Mouse (Mus musculus) cerebellum, adult 2 months (tissue): ENCODE results near the gene Gm17428. TPM values are rescaled to one million over a fixed set of nuclear protein-coding genes. Genes with fewer than 3 reads are reported as not detected.

Experiments
- DNase-seq, 2 experiments: peaks; one replicate each; pipeline ENCODE4 v3.0.0; 2021
- H3K27ac ChIP-seq: fragments of 200-500 bp; 2 replicates; pipeline ENCODE4 v1.5.1; 2012; ENCODE audit warnings: low read length, control low read depth, inconsistent platforms; ENCODE audit not compliant: insufficient read depth
- H3K27me3 ChIP-seq: fragments of 200-500 bp; 2 replicates; pipeline ENCODE4 v1.6.1; 2012; ENCODE audit warnings: inconsistent platforms, mild to moderate bottlenecking, low read length, moderate library complexity; ENCODE audit not compliant: control insufficient read depth, insufficient read depth
- H3K4me1 ChIP-seq: fragments of 200-500 bp; 2 replicates; pipeline ENCODE4 v1.6.1; 2011; ENCODE audit warnings: low read length; ENCODE audit not compliant: control insufficient read depth, insufficient read depth
- H3K4me3 ChIP-seq: fragments of 200-500 bp; replicated peaks from 2 replicates; pipeline ENCODE3; 2011; ENCODE audit warnings: mild to moderate bottlenecking, low read depth, low read length, control low read depth; ENCODE audit not compliant: insufficient read depth
- CTCF ChIP-seq: fragments of 200-500 bp; IDR thresholded peaks from 2 replicates; pipeline ENCODE4 v1.5.1; 2011; ENCODE audit warnings: low read depth, mild to moderate bottlenecking, control low read depth, low read length, moderate library complexity, borderline replicate concordance; ENCODE audit not compliant: insufficient read depth
- POLR2A ChIP-seq: fragments of 200-500 bp; IDR thresholded peaks from 2 replicates; pipeline ENCODE4 v1.6.1; 2011; ENCODE audit warnings: low read length, control low read depth, borderline replicate concordance; ENCODE audit not compliant: insufficient read depth
- WGBS: fragments of 180-500 bp; shearing (Covaris S2); methylation state at CpG from one replicate; pipeline ENCODE4 v1.1.7; 2018; 5-methylcytosine and 5-hydroxymethylcytosine counted together
- polyA plus RNA-seq: library from polyadenylated mRNA; depleted of rRNA; stranded (reverse); fragments of >200 nt; gene quantifications from 2 replicates; pipeline ENCODE4 v1.2.3, GENCODE M21; 2012

Gm17428 gene
- polyA plus RNA-seq, 1 experiment, result not detected

DNA sequence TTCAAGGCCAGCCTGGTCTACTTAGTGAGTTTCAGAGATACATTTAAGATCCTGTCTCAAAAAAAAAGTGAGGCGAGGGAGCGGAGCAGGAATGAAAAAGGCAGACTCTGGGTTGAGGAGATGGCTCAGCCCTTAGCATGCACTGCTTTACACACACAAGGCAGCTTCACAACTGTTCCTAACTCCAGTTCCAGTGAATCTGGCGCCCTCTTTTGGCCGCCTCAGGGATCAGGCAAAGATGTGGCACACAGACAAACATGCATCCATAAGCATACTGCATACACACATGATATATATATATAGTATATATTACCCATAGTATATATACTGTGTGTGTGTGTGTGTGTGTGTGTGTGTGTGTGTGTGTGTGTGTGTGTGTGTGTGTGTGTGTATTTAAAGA is 34.4 kb downstream of the Gm17428 start:
- H3K4me1 ChIP-seq, result no peaks in the 10 kb centered on the region
- 64% methylated on average over 4 of the region's 4 CpGs for WGBS
- H3K27ac ChIP-seq, result no peak overlapping the region
- no peak overlapping the region for H3K4me3 ChIP-seq
- no peak for DNase-seq
- TF ChIP-seq POLR2A (no peak), CTCF (no peak)
- H3K27me3 ChIP-seq, result no peaks in the 10 kb centered on the region

DNA sequence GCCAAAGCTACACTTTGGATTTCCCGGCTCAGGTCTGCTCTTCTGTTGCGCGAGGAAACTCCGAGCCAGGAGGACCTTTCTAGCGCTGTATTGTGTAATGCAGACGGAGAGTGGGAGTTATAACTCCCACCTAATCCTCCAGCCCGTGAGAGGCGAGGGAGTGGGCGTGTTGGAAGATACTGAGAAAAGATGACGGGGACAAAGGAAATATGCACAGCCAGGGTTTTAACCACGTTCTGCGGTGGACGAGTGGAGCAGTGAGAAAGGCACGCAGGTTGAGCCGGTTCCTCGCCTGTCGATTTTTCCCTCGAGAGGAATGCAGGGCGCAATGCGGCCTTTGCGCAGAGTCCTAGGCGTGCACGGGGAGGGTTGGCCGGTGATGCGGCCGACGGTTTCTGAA is 37.9 kb downstream of the Gm17428 start:
- DNase-seq, result no peak
- Histone ChIP-seq H3K4me1 (no peaks in the 10 kb centered on the region), H3K27me3 (no peaks in the 10 kb centered on the region), H3K4me3 (peak overlapping the region; percentile 55), H3K27ac (peak overlapping the region; percentile 92)
- WGBS, result under 1% methylated on average over 27 of the region's 27 CpGs
- TF ChIP-seq POLR2A, result no peak
- TF ChIP-seq CTCF, result no peak

DNA sequence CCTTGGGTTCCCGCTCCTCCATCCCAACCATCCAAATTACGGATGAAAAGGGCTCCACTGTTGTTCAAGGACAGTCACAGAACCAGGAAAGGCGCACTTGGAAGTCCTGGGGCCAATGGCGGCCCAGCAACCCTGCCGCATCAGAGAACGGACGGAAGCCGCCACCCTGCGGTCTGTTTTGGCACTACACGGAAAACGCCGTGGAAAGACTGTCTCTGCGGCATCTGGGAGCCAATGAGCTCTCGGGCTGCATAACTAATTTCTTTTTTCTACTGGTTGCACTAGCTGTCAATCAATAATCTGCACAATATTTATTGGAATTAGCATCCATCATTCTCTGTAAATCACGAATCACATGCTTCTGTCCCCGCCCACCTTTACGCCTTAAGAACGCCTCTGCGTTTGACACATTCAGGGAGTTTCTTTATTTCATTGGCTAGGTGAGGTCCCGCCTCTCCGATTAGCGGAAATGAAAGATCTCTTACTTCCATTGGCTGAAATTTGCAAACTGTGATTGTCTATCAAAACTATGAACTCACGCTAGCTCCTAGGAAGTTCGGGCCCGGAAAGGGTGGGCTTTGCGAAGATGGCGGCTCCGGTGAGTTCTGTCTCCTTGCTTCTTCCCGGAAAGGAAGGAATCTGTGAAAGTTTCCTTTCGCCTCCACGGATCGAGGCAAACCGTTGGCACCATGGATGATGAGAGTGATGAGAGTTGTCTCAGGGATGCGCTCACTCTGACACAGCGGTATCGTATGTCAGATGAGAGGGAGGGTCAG is 38.4 kb downstream of the Gm17428 start, which contains the start of gene Ngdn:
Gene Ngdn, plus strand, starts transcription at position 464 of the 776 bp plus-strand sequence.
- Histone ChIP-seq H3K4me1 (no peaks in the 10 kb centered on the region), H3K4me3 (peak within 1 kb of the TSS; percentile 99), H3K27me3 (no peaks in the 10 kb centered on the region), H3K27ac (peak within 1 kb of the TSS; percentile 92)
- TF ChIP-seq CTCF (peak; percentile 83), POLR2A (peak; percentile 82; the same call in 1 of the 2 replicates)
- DNase-seq, result peak; percentile 99 to 100
- under 1% methylated on average over 36 of the region's 36 CpGs for WGBS

DNA sequence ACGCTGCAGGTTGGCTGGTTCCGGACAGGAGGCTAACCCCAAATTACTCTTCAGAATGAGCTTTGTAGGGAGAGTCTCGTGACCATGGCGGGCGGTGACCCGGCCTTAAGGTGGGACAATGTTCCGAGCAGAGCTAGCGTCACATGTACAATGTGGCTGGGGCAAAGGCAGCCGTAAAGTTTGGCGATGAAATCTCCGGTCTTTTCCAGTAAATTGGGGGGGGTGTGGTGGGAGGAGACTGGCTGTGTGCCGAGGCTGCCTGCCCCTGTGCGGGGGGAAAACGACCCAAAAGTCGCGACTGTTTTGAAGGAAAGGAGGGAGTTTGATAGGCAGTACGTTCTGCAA is 39.0 kb downstream of the Gm17428 start:
- H3K4me3 ChIP-seq, result peak overlapping the region; percentile 99
- DNase-seq, result no peak
- no peaks in the 10 kb centered on the region for H3K27me3 ChIP-seq
- under 1% methylated on average over 17 of the region's 17 CpGs for WGBS
- H3K27ac ChIP-seq, result peak overlapping the region; percentile 40; the same call in 1 of the 2 replicates
- no peaks in the 10 kb centered on the region for H3K4me1 ChIP-seq
- no peak for TF ChIP-seq CTCF
- TF ChIP-seq POLR2A, result no peak

DNA sequence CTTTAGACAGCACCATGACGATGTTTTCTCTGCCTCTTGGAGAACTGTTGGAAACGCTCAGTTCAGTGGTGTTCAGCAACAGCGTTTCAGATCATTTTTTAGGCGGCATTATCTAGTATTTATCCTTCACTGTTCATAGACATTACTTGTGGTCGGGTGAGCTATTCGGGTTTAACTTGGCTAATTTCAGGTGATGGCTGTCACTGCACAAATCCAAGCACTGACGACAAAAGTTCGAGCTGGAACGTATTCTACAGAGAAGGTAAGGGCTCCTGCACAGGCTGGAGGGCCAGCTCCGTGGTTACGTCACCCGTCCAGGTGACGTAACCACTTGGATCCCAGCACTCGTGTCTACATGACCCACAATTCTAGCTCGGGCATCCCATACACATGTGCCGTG is 40.1 kb downstream of the Gm17428 start:
- Histone ChIP-seq H3K4me3 (no peak overlapping the region), H3K4me1 (no peaks in the 10 kb centered on the region), H3K27ac (no peak overlapping the region), H3K27me3 (no peaks in the 10 kb centered on the region)
- TF ChIP-seq POLR2A, result no peak
- TF ChIP-seq CTCF, result no peak
- DNase-seq, result no peak
- 92% methylated on average over 16 of the region's 16 CpGs for WGBS

DNA sequence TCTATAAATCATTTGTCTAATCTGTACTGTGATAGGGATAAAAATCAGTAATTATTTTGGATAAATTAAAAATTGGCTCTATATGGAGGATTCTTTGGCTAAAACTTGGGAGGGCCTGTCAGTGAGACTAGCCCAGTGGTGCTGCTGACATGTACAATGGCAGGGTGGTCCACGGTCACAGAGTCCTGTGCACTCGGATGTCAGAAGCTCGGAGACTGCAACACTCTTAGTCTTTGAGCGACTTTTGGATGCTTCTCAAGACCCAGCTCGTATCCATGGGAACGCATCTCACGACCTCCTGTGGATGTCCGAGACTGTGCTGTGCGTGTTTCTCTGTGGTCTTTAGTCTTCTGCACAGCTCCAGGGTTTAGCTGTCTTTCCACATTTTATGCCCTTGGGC is 43.7 kb downstream of the Gm17428 start:
- H3K27me3 ChIP-seq, result no peaks in the 10 kb centered on the region
- no peak overlapping the region for H3K27ac ChIP-seq
- TF ChIP-seq POLR2A (no peak), CTCF (no peak)
- DNase-seq, result no peak
- WGBS, result 24% methylated on average over 9 of the region's 9 CpGs
- no peak overlapping the region for H3K4me3 ChIP-seq
- H3K4me1 ChIP-seq, result 0 out of 2 replicates have a peak, but pooled peaks cover 2% of the 10 kb centered on the region

DNA sequence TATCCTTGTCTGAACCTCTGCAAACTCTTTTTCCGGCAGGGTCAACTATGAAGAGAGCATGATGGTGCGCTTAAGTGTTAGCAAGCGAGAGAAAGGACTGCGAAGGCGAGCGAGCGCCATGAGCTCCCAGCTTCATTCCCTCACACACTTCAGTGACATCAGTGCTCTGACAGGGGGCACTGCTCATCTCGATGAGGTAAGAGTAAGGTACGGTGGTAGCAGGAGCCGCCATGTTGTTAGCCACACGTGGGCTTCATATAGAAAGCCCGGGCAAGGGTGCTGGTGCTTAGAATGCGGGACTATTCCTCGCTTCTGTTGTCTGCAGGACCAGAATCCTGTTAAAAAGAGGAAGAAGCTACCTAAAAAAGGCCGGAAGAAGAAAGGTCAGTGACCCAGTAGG is 46.3 kb downstream of the Gm17428 start:
- WGBS, result 89% methylated on average over 15 of the region's 15 CpGs
- H3K4me1 ChIP-seq, result peaks cover 9% of the 10 kb centered on the region; the same call in 1 of the 2 replicates
- H3K27me3 ChIP-seq, result no peaks in the 10 kb centered on the region
- TF ChIP-seq CTCF, result no peak
- no peak for TF ChIP-seq POLR2A
- no peak overlapping the region for H3K27ac ChIP-seq
- no peak for DNase-seq
- H3K4me3 ChIP-seq, result no peak overlapping the region

DNA sequence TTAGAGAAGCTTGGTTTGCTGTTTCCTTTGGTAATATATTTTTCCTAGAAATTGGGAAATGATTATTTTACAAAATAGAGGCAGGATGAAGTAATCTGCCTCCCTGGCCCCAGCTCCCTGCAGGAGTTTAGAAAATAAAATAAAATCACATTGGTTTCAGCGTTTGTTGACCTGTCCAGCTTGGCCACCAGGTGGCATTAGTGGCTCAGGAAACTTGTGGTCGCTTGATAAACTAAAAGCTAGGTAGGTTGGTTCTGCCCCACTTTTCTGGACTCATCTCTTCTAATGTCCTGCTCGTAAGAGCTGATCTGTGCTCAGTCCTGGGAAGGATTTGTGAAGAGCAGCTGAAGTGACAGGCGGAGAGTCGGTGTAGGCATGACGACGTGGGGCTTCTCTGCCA is 47.5 kb downstream of the Gm17428 start:
- no peak overlapping the region for H3K4me3 ChIP-seq
- WGBS, result 46% methylated on average over 7 of the region's 7 CpGs
- no peak overlapping the region for H3K27ac ChIP-seq
- no peaks in the 10 kb centered on the region for H3K27me3 ChIP-seq
- H3K4me1 ChIP-seq, result peaks cover 19% of the 10 kb centered on the region; the same call in 1 of the 2 replicates
- DNase-seq, result peak; percentile 77 to 81
- TF ChIP-seq CTCF (peak; percentile 90), POLR2A (no peak)
